Mouse (Mus musculus): Measurements from ENCODE around the gene St8sia1.

- TF ChIP-seq CTCF (IDR thresholded peaks at IDR 0.05; ENCODE audit: insufficient read depth, low read depth, low read length) (no peak), POLR2A (IDR thresholded peaks at IDR 0.05; ENCODE audit: insufficient read depth, low read depth, low read length) (no peak)
These were observed 76.9 kb downstream of the St8sia1 start for GRCm38 (mm10) chr6:142887375-142887774.

Data from olfactory bulb, adult 2 months (tissue).